Mouse (Mus musculus): ENCODE measurements around the gene Cipc.
A peak's percentile ranks its signal among the peaks of the same experiment; 100 is the strongest.

Cipc gene

DNA sequence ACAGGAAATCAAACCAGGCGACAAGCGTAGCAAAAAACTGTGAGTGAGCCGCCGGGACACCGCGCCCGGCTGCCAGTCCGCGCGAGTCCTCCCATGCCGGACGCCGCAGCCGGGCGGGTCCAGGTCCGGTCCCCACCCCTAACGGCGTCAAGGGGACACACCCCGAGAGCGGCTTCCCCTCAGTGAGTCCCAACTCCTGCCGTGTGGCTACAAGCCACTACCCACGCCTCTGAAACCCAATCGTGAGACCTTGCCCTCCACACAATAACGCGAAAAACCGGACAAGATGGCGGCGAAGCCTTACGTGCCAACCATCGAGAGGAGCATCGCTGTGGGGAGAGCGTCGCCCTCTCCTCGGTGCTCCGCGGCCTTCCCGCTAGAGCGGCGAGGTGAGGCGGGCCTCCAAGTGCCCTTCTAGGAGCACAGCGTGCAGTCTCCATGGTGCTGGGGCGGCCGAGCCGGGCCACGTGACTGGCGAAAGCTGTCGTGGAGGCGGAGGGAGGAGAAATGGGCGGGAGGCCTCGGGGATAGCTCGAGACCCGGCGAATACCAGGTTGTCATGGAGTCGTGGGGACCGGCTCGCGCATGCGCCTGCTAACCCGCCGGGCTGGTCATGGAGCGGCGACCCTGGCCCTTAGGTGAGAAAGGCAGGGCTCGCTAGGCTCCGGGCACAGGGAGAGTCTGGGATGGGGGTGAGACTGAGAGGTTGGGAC is at the start of gene Cipc:
Gene Cipc (plus strand): TSS at position 182 of the 713 bp plus-strand sequence.
- DNase-seq (ENCODE audit: low read depth, low spot score): peak; percentile 92

DNA sequence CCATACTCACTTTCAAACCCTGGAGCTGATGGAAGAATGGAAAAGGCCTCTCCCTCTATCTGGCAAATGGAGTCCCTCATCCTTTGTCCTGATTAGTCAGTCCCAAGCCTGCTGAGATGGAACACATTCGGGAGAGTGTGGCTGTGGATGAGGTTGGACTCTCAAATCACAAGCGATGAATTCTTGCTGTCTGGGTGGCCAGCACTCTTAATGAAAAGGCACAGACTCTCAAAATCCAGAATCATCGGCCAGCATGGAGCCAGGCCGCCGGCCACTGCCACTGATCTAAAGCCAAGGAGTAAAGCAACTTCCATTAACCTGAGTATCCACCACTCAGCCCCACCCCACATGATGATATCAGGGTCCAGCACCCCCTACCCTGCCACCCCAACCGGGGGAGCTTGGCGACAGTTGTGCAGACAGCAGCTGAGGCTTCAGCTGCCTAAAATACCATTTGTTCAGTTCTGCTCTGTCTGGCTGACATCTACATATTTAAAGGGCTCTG is 49.0 kb upstream of the Cipc start:
- no peak for DNase-seq (ENCODE audit: low read depth, low spot score)

- DNase-seq (ENCODE audit: low read depth, low spot score): no peak
These were observed 48.4 kb upstream of the Cipc start for GRCm38 (mm10) chr12:86898448-86898847.

DNA sequence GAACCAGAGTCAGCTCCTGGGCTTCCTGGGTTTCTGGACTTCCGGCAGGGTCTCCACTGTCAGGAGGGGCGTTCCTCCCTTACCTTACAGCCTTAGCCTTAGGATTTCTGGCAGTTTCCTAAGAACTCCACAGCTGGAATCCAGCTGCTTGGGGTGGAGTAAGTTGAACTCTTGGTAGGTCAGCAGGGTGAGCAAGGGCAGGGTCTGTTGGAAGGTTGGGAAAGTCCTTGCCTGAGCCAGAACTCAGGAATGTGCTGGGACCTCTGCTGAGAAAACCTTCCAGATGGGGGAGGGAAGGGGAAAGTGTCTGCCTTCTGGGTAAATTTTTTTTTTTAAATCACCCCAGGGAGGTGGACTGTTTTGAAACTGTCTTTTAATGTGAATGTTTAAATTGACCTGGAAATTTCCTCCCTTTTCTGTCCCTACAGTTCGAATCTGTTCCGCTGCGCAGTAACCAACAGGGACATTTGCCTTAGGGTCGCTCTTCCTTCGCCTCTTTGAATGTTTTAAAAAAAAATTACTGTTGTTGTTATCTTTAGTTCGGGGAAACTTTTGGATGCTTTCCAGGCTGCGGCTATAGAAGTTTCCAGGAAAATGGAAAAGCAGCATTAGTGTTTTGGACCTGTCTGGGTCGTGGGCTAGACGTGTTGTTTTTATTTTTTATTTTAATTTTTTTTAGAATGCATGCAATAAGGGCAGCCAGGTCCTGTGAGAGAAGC is 47.2 kb upstream of the Cipc start:
- no peak for DNase-seq (ENCODE audit: low read depth, low spot score)

DNA sequence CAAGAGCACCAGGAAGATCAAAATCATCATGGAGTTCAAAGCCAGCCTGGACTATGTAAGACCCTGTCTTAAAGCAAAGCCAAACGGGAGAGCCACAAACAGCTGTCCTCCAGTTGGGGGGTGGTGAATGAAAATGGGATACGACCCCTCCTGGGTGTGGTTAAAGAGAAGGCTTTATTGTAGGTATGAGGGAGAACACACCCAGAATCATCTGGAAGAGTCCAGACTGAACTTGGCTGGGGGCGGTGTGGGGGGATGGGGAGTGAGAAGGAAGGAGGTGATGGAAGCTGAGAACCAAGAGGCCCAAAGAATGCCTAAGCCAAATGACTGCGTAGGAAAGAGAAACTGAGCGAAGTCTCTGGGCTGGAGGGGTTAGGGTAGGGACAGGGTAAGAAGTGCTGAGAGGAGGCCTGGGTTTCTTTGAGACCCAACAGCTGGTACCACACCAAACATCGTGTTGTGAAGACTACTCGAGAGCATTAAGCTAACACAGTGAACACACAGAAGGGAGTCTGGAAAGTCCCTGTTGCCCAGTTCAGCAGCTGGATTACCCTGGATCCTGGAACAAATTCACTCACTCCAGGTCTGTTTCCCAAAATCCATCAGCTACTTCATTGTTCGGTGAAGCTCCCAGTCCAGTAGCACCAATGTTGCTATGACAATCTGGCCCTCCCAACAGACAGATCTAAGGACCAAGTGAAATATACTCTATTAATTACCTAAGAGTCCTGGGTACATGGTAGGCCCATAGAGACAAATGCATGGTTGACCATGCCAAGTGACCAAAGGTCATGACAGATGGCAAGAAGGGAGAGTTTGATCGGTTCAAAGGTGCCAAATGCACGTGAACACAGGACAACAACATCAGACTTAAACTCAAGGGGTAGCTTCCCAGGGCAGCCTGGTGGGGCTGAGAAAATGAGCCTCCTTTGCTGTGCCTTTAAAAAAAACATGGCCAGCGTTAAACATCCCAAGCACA is 42.7 kb upstream of the Cipc start:
- no peak for DNase-seq (ENCODE audit: low read depth, low spot score)

GRCm38 (mm10) chr12:86905203-86905602 is 41.6 kb upstream of the Cipc start:
- peak; percentile 21 for DNase-seq (ENCODE audit: low read depth, low spot score)

DNA sequence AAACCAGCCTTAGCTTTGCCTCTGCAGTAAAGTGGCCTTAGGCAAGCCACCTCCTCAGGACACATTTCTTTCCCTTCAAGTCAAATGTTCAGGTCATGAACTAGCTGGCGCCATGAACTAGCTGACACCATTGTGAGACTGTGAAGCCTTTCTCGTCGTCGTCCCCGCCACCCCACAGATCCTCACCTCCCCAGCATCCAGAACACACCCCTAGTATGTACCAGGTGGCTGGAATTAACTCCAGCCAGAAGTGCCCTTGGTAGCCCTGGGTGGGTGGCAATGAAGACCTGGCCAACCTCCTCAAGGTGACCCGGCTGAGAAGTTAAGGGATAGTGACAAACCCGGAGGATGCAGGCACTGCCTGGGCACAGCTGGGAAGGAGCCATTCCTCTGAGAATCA is 41.0 kb upstream of the Cipc start:
- no peak for DNase-seq (ENCODE audit: low read depth, low spot score)

- peak; percentile 17 for DNase-seq (ENCODE audit: low read depth, low spot score)
These were observed 40.4 kb upstream of the Cipc start for GRCm38 (mm10) chr12:86906395-86906794.

- DNase-seq (ENCODE audit: low read depth, low spot score): no peak
These were observed 35.3 kb upstream of the Cipc start for GRCm38 (mm10) chr12:86911482-86911931.

GRCm38 (mm10) chr12:86912335-86913093 is 34.3 kb upstream of the Cipc start:
- no peak for DNase-seq (ENCODE audit: low read depth, low spot score)

DNA sequence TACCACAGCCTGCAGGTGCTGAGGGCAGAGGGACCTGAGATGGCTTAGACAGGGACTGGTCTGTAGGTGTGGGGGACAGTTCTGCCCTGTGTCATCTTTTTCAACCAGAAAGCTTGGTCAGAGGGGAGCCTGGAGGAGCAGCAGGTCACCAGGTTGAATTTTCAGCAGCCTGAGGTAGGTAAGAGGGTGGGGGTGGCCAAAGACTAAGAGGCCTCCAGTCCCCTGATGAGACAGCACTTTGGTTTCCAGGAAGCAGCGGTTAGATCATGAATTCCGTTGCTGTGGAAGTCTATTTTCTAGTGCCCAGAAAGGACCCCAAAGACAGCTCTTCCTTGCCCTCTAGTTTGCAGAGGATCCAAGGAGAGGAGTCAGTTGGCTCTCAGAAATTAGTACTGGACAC is 32.5 kb upstream of the Cipc start:
- DNase-seq (ENCODE audit: low read depth, low spot score): no peak

- DNase-seq (ENCODE audit: low read depth, low spot score): no peak
These were observed 32.1 kb upstream of the Cipc start for GRCm38 (mm10) chr12:86914756-86915155.

GRCm38 (mm10) chr12:86915617-86916016 is 31.2 kb upstream of the Cipc start:
- DNase-seq (ENCODE audit: low read depth, low spot score): no peak

DNA sequence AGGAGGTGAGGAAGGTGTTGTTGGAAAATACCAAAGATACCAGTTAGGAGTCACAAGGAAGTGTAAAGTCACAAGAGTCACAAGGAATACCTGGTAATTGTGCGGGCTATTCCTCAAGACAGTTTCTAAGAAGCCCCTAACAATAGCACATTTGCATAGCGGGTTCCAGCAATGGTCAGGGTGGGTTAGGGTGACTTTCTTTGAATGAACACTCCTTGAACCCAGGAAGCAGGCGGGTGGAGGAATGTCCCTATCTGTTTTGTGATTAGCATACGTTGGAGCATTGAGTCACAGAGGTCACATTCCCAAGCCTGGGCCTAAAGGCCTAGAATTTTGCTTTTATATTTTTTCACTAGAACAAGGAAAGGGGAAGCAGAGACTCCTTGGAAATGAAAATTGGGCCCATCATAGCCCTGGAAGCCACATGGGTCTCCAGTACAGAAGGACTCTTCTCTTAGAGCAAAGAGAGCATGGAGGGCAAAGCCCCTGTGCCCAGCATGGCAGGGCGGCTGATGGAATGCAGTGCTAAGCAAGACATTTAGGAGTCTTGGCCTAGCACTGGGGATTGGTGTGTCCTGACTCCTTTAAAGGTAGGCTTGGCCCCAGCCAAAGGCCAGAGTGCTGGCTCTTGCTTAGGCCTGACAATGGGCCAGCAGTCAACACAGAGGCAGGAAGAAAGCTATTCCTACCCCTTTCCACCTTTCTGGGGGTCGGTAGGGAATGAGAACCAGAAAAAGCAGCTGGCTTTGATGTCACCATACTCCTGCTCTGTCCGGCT is 29.9 kb upstream of the Cipc start:
- DNase-seq (ENCODE audit: low read depth, low spot score): no peak

DNA sequence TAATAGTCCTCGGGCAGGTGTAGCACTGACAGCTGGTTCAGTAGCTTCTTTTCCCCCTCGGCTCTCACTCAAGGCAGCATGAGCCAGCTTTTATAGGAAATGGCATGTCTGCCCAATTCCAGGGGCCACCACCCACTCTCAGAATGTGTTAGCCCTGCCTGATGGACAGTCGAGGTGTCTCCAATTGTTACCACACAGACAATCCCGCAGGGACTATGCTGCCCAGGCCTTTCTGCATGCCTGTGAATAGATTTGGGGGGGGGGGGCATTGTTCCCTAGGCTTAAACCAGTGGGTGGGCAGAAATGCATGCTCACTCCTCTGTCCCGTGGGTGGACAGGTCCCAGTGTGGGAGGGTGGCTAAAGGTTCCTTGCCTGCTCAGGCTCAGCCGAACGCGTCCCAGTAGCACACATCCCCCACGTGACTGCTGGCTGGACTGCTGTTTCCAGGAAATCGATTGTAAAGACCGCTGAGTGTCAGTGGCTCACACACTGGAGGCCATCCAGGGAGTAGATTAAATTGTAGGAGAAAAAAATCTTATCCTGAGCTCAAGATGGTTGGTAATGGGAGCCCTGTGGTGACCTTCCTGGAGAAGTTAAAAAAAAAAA is 28.4 kb upstream of the Cipc start:
- no peak for DNase-seq (ENCODE audit: low read depth, low spot score)

DNA sequence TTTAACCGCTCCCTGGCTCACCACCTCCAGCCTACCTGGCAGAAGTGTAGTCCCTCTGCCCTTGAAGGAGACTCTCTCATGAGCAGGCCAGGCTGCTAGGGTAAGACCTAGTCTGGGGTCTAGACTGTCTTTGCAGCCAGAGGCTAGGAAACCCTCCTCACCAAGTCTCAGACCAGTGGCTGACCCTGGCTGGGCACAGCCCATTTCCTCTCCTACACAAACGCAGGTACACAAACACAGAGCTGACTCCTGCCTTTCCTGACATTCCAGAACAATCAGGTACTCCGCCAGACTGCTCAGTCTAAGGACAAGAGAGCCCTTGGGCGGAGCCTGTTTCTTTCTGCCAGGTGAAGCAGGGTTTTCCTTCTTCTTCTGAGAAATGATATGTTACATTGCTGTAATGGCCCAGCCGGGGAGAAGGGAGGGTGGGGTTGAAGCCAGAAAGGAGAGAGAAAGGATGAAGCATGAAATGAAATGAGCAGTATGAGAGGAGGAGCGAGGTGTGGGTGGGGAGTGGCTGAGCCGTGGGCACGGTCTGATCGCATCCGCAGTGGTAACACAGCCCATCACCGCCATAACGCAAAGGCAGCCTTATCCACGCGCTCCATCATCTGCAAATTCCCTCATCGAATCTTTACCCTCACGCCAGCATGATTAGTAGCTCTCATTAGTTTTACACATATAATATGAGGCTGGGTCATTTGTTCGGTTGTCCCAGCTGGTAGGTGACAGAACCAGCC is 27.7 kb upstream of the Cipc start:
- no peak for DNase-seq (ENCODE audit: low read depth, low spot score)

GRCm38 (mm10) chr12:86923837-86924236 is 23.0 kb upstream of the Cipc start:
- no peak for DNase-seq (ENCODE audit: low read depth, low spot score)

DNA sequence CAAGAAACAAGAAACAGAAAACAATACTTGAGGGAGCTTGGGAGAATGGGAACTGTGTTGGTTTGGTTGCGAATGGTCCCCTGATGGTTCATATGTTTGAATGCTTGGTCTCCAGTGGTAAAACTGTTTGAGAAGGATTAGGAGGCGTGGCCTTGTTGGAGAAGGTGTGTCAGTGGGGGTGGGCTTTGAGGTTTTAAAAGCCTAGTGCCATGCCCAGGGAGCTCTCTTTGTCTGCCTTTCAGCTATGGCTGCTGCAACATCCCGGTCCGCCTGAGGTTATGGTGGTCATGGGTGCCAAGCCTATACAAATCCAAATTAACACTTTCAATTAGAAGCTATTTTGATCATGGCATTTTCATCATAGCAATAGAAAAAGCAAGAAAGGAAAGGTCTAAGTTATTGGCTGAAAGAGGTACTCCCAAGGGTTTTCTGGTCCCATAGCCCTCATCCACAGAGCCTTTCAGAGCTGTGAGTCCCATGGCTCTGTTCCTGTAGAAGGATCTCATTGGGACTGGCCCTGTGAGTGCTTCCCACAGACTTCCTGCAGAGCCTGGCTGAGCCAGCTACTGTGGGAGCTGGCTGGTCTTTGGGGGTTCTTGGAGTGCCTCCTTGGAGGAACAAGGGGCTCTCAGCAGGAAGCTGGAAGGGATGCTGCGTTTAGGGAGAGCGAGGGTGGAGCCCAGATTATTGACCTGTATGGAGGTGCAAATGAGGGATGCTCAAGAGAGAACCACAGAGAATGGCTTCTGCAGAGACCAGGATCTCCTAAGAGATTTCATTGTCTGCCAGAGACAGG is 15.7 kb upstream of the Cipc start:
- no peak for DNase-seq (ENCODE audit: low read depth, low spot score)

Data from c-Kit-negative CD71-positive TER-119-positive erythroid progenitor cells, embryonic 14.5 days (primary cell).